Mouse (Mus musculus): Measurements from ENCODE around the gene Podxl2. TPM values are rescaled to one million over a fixed set of nuclear protein-coding genes. Genes with fewer than 3 reads are reported as not detected.

The Podxl2 gene
- polyA plus RNA-seq, 1 experiment from 2014 or later = 10.7 TPM

GRCm38 (mm10) chr6:88812886-88813285 lies 62.0 kb downstream of the Podxl2 start:
- H3K36me3 ChIP-seq (ENCODE audit: control insufficient read depth, insufficient read depth, low read length) = no peaks in the 10 kb centered on the region
- H3K9me3 ChIP-seq (ENCODE audit: control insufficient read depth, low read length) = no peaks in the 10 kb centered on the region
- H3K27me3 ChIP-seq (replicated peaks; ENCODE audit: control insufficient read depth, insufficient read depth, low read length) = no peaks in the 10 kb centered on the region
- H3K27ac ChIP-seq (ENCODE audit: low read depth, low read length) = no peak overlapping the region
- 0 out of 2 replicates have a peak, but pooled peaks cover under 1% of the 10 kb centered on the region for H3K4me1 ChIP-seq (replicated peaks; ENCODE audit: control insufficient read depth, insufficient read depth, low read length)
- H3K9ac ChIP-seq (ENCODE audit: low read depth, low read length) = no peak overlapping the region
- no peak overlapping the region for H3K4me2 ChIP-seq
- WGBS = 58% methylated on average over 3 of the region's 3 CpGs
- DNase-seq (ENCODE audit: low spot score) (no peak), ATAC-seq (replicated peaks; ENCODE audit: low FRiP score) (0 out of 2 replicates have a peak, but pooled peaks have one; percentile 19)
- no peak overlapping the region for H3K4me3 ChIP-seq (ENCODE audit: low read depth, low read length)

- ATAC-seq (replicated peaks; ENCODE audit: low FRiP score) (no peak; the same call in 1 of the 2 replicates), DNase-seq (ENCODE audit: low spot score) (no peak)
- Histone ChIP-seq H3K4me3 (ENCODE audit: low read depth, low read length) (no peak overlapping the region), H3K27ac (ENCODE audit: low read depth, low read length) (no peak overlapping the region), H3K4me2 (no peak overlapping the region), H3K9ac (ENCODE audit: low read depth, low read length) (no peak overlapping the region), H3K9me3 (ENCODE audit: control insufficient read depth, low read length) (no peaks in the 10 kb centered on the region), H3K27me3 (replicated peaks; ENCODE audit: control insufficient read depth, insufficient read depth, low read length) (no peaks in the 10 kb centered on the region), H3K4me1 (replicated peaks; ENCODE audit: control insufficient read depth, insufficient read depth, low read length) (0 out of 2 replicates have a peak, but pooled peaks cover 5% of the 10 kb centered on the region), H3K36me3 (ENCODE audit: control insufficient read depth, insufficient read depth, low read length) (no peaks in the 10 kb centered on the region)
- 41% methylated on average over 7 of the region's 7 CpGs for WGBS
These were observed 62.9 kb downstream of the Podxl2 start for GRCm38 (mm10) chr6:88811880-88812400.

- no peaks in the 10 kb centered on the region for H3K9me3 ChIP-seq (ENCODE audit: control insufficient read depth, low read length)
- DNase-seq (ENCODE audit: low spot score) = no peak
- H3K4me1 ChIP-seq (replicated peaks; ENCODE audit: control insufficient read depth, insufficient read depth, low read length) = 0 out of 2 replicates have a peak, but pooled peaks cover 5% of the 10 kb centered on the region
- ATAC-seq (replicated peaks; ENCODE audit: low FRiP score) = no peak
- WGBS = 30% methylated on average over 7 of the region's 7 CpGs
- no peaks in the 10 kb centered on the region for H3K36me3 ChIP-seq (ENCODE audit: control insufficient read depth, insufficient read depth, low read length)
- no peak overlapping the region for H3K4me3 ChIP-seq (ENCODE audit: low read depth, low read length)
- no peak overlapping the region for H3K27ac ChIP-seq (ENCODE audit: low read depth, low read length)
- H3K27me3 ChIP-seq (replicated peaks; ENCODE audit: control insufficient read depth, insufficient read depth, low read length) = no peaks in the 10 kb centered on the region
- H3K9ac ChIP-seq (ENCODE audit: low read depth, low read length) = no peak overlapping the region
- no peak overlapping the region for H3K4me2 ChIP-seq
These were observed 63.4 kb downstream of the Podxl2 start for GRCm38 (mm10) chr6:88811396-88811795.

GRCm38 (mm10) chr6:88810291-88810690 lies 64.6 kb downstream of the Podxl2 start:
- H3K27me3 ChIP-seq (replicated peaks; ENCODE audit: control insufficient read depth, insufficient read depth, low read length) = no peaks in the 10 kb centered on the region
- 54% methylated on average over 3 of the region's 3 CpGs for WGBS
- ATAC-seq (replicated peaks; ENCODE audit: low FRiP score) = no peak

GRCm38 (mm10) chr6:88809091-88810037 lies 65.5 kb downstream of the Podxl2 start:
- H3K36me3 ChIP-seq (ENCODE audit: control insufficient read depth, insufficient read depth, low read length) = no peaks in the 10 kb centered on the region
- 69% methylated on average over 23 of the region's 23 CpGs for WGBS
- 0 out of 2 replicates have a peak, but pooled peaks cover 6% of the 10 kb centered on the region for H3K4me1 ChIP-seq (replicated peaks; ENCODE audit: control insufficient read depth, insufficient read depth, low read length)
- ATAC-seq (replicated peaks; ENCODE audit: low FRiP score) = no peak; the same call in 1 of the 2 replicates
- H3K9ac ChIP-seq (ENCODE audit: low read depth, low read length) = no peak overlapping the region
- H3K4me2 ChIP-seq = no peak overlapping the region
- H3K4me3 ChIP-seq (ENCODE audit: low read depth, low read length) = no peak overlapping the region
- DNase-seq (ENCODE audit: low spot score) = no peak
- no peaks in the 10 kb centered on the region for H3K9me3 ChIP-seq (ENCODE audit: control insufficient read depth, low read length)
- no peaks in the 10 kb centered on the region for H3K27me3 ChIP-seq (replicated peaks; ENCODE audit: control insufficient read depth, insufficient read depth, low read length)
- no peak overlapping the region for H3K27ac ChIP-seq (ENCODE audit: low read depth, low read length)

More at GRCm38 (mm10) chr6:88810291-88810690, 64.6 kb downstream of the Podxl2 start:
- Histone ChIP-seq H3K27ac (ENCODE audit: low read depth, low read length) (no peak overlapping the region), H3K4me2 (no peak overlapping the region), H3K4me1 (replicated peaks; ENCODE audit: control insufficient read depth, insufficient read depth, low read length) (0 out of 2 replicates have a peak, but pooled peaks cover 5% of the 10 kb centered on the region), H3K36me3 (ENCODE audit: control insufficient read depth, insufficient read depth, low read length) (no peaks in the 10 kb centered on the region), H3K9me3 (ENCODE audit: control insufficient read depth, low read length) (no peaks in the 10 kb centered on the region), H3K9ac (ENCODE audit: low read depth, low read length) (no peak overlapping the region), H3K4me3 (ENCODE audit: low read depth, low read length) (no peak overlapping the region)
- no peak for DNase-seq (ENCODE audit: low spot score)

- no peak overlapping the region for H3K9ac ChIP-seq (ENCODE audit: low read depth, low read length)
- H3K27ac ChIP-seq (ENCODE audit: low read depth, low read length) = no peak overlapping the region
- no peak overlapping the region for H3K4me2 ChIP-seq
- no peaks in the 10 kb centered on the region for H3K36me3 ChIP-seq (ENCODE audit: control insufficient read depth, insufficient read depth, low read length)
- H3K4me3 ChIP-seq (ENCODE audit: low read depth, low read length) = no peak overlapping the region
- H3K4me1 ChIP-seq (replicated peaks; ENCODE audit: control insufficient read depth, insufficient read depth, low read length) = peaks cover 30% of the 10 kb centered on the region
- no peaks in the 10 kb centered on the region for H3K27me3 ChIP-seq (replicated peaks; ENCODE audit: control insufficient read depth, insufficient read depth, low read length)
- DNase-seq (ENCODE audit: low spot score) (no peak), ATAC-seq (replicated peaks; ENCODE audit: low FRiP score) (no peak)
- no peaks in the 10 kb centered on the region for H3K9me3 ChIP-seq (ENCODE audit: control insufficient read depth, low read length)
- WGBS = 86% methylated on average over 17 of the region's 17 CpGs
These were observed 69.8 kb downstream of the Podxl2 start for GRCm38 (mm10) chr6:88804966-88805577.

GRCm38 (mm10) chr6:88803957-88804695 lies 70.7 kb downstream of the Podxl2 start:
- Histone ChIP-seq H3K4me3 (ENCODE audit: low read depth, low read length) (no peak overlapping the region), H3K4me1 (replicated peaks; ENCODE audit: control insufficient read depth, insufficient read depth, low read length) (peaks cover 30% of the 10 kb centered on the region), H3K36me3 (ENCODE audit: control insufficient read depth, insufficient read depth, low read length) (no peaks in the 10 kb centered on the region), H3K9me3 (ENCODE audit: control insufficient read depth, low read length) (no peaks in the 10 kb centered on the region), H3K27ac (ENCODE audit: low read depth, low read length) (peak overlapping the region; percentile 44), H3K27me3 (replicated peaks; ENCODE audit: control insufficient read depth, insufficient read depth, low read length) (no peaks in the 10 kb centered on the region), H3K4me2 (peak overlapping the region; percentile 4), H3K9ac (ENCODE audit: low read depth, low read length) (peak overlapping the region; percentile 42)
- WGBS = 46% methylated on average over 4 of the region's 4 CpGs
- ATAC-seq (replicated peaks; ENCODE audit: low FRiP score) (peak; percentile 83), DNase-seq (ENCODE audit: low spot score) (no peak)

GRCm38 (mm10) chr6:88803051-88803450 lies 71.8 kb downstream of the Podxl2 start:
- Histone ChIP-seq H3K9ac (ENCODE audit: low read depth, low read length) (peak overlapping the region; percentile 42), H3K36me3 (ENCODE audit: control insufficient read depth, insufficient read depth, low read length) (no peaks in the 10 kb centered on the region), H3K9me3 (ENCODE audit: control insufficient read depth, low read length) (no peaks in the 10 kb centered on the region), H3K27me3 (replicated peaks; ENCODE audit: control insufficient read depth, insufficient read depth, low read length) (no peaks in the 10 kb centered on the region), H3K4me2 (peak overlapping the region; percentile 43), H3K27ac (ENCODE audit: low read depth, low read length) (peak overlapping the region; percentile 44), H3K4me1 (replicated peaks; ENCODE audit: control insufficient read depth, insufficient read depth, low read length) (peaks cover 30% of the 10 kb centered on the region), H3K4me3 (ENCODE audit: low read depth, low read length) (no peak overlapping the region)
- 46% methylated on average over 7 of the region's 7 CpGs for WGBS
- peak; percentile 75 for ATAC-seq (replicated peaks; ENCODE audit: low FRiP score)
- DNase-seq (ENCODE audit: low spot score) = no peak
